Mouse (Mus musculus): ENCODE measurements at regions not wholly inside any gene's neighbourhood (a gene's known extent, or its start where the extent isn't known, plus 50 kb on each side); places are given as distances from the start of the nearest gene placed in this dataset.

- no peak for DNase-seq
These were observed 105.0 kb upstream of the 4933415F23Rik start for GRCm38 (mm10) chr1:23207024-23207423.

GRCm38 (mm10) chr1:23202511-23203435, 100.7 kb upstream of the 4933415F23Rik start:
- DNase-seq: no peak

GRCm38 (mm10) chr1:23200460-23200859, 98.4 kb upstream of the 4933415F23Rik start:
- no peak for DNase-seq

GRCm38 (mm10) chr1:23190316-23191005, 88.4 kb upstream of the 4933415F23Rik start:
- DNase-seq: no peak

GRCm38 (mm10) chr1:23189790-23190189, 87.7 kb upstream of the 4933415F23Rik start:
- no peak for DNase-seq

- DNase-seq: no peak
These were observed 86.2 kb upstream of the 4933415F23Rik start for GRCm38 (mm10) chr1:23188216-23188615.

DNA sequence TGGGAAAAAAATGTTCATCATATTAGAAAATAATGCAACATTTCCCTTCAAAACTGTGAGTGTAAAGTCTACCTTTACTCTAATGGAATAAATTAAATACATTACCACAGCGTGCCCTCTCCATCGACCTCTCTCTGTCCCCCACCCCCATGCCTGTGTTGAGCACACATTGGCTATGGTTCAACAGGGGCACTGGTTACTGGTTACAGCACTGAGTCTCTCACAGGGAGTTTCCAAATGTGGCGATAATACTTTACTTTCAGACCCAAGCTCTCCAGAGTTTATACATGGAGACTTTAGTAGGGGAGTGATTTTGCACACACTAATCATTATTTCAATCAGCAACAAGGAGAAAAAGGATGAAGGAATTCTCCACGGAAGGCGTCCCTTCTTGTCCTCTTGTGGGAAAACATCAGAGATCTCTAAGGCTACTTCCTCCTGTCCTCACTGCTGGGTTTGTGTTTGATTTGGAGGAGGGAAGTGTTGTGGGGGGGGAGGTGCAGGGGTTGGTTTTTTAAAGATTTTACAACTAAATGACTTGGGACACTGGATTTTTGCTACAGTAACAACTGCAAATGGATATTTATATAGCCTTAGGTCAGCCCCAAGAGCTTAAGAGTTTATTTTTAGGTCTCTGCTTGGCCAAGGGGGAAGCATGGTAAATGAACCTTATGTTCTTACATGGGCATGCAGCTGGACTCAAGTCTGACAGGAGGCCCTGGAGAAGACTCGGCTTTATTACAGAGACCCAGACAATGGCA, 85.6 kb upstream of the 4933415F23Rik start:
- DNase-seq: no peak

GRCm38 (mm10) chr1:23184728-23185127, 82.7 kb upstream of the 4933415F23Rik start:
- no peak for DNase-seq

DNA sequence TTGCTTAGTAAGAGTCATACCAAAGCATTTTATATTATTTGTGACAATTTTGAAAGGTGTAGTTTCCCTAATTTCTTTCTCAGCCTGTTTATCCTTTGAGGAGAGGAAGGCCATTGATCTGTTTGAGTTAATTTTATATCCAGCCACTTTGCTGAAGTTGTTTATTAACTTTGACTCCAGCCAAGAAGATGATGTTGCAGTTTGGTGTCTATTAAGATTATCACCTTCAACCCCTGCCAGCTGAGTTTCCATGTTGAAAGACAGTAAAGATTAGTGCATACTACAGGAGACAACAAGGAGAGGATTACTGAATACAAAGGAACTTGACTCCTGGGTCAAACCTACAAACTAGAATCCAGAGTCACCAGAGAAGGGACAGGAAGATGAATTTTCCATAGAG, 80.5 kb upstream of the 4933415F23Rik start:
- DNase-seq: no peak

GRCm38 (mm10) chr1:23178335-23178974, 76.4 kb upstream of the 4933415F23Rik start:
- DNase-seq: no peak

GRCm38 (mm10) chr1:23174022-23174421, 72.0 kb upstream of the 4933415F23Rik start:
- DNase-seq: no peak

- DNase-seq: no peak
These were observed 71.2 kb upstream of the 4933415F23Rik start for GRCm38 (mm10) chr1:23173054-23173802.

GRCm38 (mm10) chr1:23171336-23171735, 69.3 kb upstream of the 4933415F23Rik start:
- DNase-seq: no peak

DNA sequence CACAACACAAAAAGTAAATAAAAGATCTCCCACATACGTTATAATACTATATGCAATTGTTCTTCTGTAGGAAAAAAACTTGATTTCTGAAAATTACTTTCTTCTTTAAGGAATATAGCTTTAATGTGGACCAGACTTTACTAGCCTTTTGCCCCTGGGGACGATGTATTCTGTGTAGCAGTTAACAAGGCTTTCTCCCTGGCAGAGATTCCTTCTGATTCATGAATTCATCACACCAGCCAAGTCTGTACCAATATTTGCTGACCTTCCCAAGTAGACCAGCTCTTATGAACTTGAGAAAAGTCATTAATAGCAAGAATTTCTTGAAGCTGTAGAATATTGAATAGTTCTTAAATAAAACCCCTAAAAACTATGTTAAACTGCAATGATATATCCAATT, 68.7 kb upstream of the 4933415F23Rik start:
- DNase-seq: no peak

DNA sequence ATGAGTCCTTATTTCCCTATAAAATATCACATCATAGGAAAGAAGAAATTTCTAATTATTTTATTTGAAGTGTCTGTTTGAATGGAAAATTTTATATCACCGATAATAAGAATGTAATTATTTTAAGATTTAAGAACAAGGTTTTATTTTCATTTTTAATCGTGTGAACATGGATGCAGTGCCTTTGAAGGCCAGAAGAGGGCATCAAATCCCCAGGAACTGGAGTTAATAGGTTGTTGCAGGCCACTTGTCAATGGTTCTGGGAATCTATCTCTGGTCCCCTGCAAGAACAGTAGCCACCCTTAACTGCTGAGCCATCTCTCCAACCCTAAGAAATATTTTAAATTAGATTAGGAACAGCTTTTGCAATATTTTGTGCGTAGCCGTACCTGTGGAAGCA, 66.5 kb upstream of the 4933415F23Rik start:
- no peak for DNase-seq

DNA sequence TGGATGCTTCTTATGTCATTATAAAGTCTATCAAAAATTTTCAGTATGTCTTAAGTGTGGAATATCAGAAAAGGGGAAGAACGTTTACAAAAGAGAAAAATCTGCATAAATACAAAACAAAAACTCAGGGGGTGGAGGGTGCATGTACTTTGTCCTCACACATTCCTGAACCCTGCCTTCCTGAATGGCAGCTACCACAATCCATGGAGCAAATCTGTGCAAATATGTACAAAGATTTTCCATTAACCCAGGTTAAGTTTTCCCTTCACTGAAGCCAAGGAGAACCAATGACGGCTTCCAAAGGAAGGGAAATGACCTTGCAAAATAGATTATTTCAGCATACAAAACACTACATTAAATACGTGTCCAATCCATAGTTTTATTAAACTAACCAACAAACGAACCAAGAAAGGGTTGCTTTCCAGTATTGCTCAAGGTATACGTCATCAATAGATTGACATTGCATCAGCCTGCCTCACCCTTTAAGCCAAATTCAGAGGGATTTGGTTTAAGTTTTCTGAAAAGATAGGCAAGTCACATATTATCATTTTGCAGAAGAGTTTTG, 61.4 kb upstream of the 4933415F23Rik start:
- no peak for DNase-seq

- DNase-seq: no peak
These were observed 60.7 kb upstream of the 4933415F23Rik start for GRCm38 (mm10) chr1:23162766-23163165.
